Mouse (Mus musculus) mammary gland, adult 2 months (tissue): Measurements from ENCODE around the gene Trnp1. TPM values are rescaled to one million over a fixed set of nuclear protein-coding genes. Genes with fewer than 3 reads are reported as not detected.

Source experiments
- polyA plus RNA-seq: library from polyadenylated mRNA; depleted of rRNA; stranded (reverse); fragments of >200 nt; gene quantifications from 2 replicates; pipeline ENCODE4 v1.2.3, GENCODE M21; 2012; ENCODE audit warnings: low replicate concordance; rRNA removed

Trnp1 gene
- polyA plus RNA-seq, result 1.7 and 3.1 TPM in 2 replicates

GRCm38 (mm10) chr4:133498160-133498724 lies at the start of gene Trnp1:
Gene Trnp1 (minus strand): TSS chr4:133498550.

GRCm38 (mm10) chr4:133545272-133546231 lies 47.2 kb upstream of the Trnp1 start, which contains the start of gene Nudc:
Gene Nudc (minus strand): TSS chr4:133545996.

GRCm38 (mm10) chr4:133518601-133519368 lies 20.4 kb upstream of the Trnp1 start, which contains the start of gene Kdf1:
Gene Kdf1 (plus strand): TSS chr4:133518963.

GRCm38 (mm10) chr4:133479458-133480184 lies 18.7 kb downstream of the Trnp1 start, which contains the start of gene Tent5b:
Gene Tent5b (plus strand): TSS chr4:133480132.

Other genes starting within 250 kb of the Trnp1 start
- gene Sytl1, start 235.4 kb downstream of the Trnp1 start, polyA plus RNA-seq, result 19.4 and 30.3 TPM in 2 replicates
- gene Tmem222, start 220.8 kb downstream of the Trnp1 start, polyA plus RNA-seq, result 73.3 and 109 TPM in 2 replicates
- gene Wdtc1, start 145.1 kb downstream of the Trnp1 start, polyA plus RNA-seq, result 57.7 and 67.8 TPM in 2 replicates
- 46.8 and 62.8 TPM in 2 replicates for gene Slc9a1, start 128.8 kb downstream of the Trnp1 start, polyA plus RNA-seq
- 2.1 and 3.9 TPM in 2 replicates for gene Tent5b, start 18.4 kb downstream of the Trnp1 start, polyA plus RNA-seq
- 8.0 and 19.8 TPM in 2 replicates for gene Kdf1, start 20.4 kb upstream of the Trnp1 start, polyA plus RNA-seq
- gene Nudc, start 47.4 kb upstream of the Trnp1 start, polyA plus RNA-seq, result 22.5 and 22.6 TPM in 2 replicates
- gene Nr0b2, start 54.8 kb upstream of the Trnp1 start, polyA plus RNA-seq, result 0.20 and 1.4 TPM in 2 replicates
- 3.7 and 6.7 TPM in 2 replicates for gene Gpatch3, start 76.2 kb upstream of the Trnp1 start, polyA plus RNA-seq
- 31.4 and 61.9 TPM in 2 replicates for gene Gpn2, start 85.8 kb upstream of the Trnp1 start, polyA plus RNA-seq
- 33.2 and 45.9 TPM in 2 replicates for gene Sfn, start 103.6 kb upstream of the Trnp1 start, polyA plus RNA-seq
- gene Zdhhc18, start 151.6 kb upstream of the Trnp1 start, polyA plus RNA-seq, result 78.5 and 118 TPM in 2 replicates
- 13.0 and 14.3 TPM in 2 replicates for gene Pigv, start 174.1 kb upstream of the Trnp1 start, polyA plus RNA-seq